Mouse (Mus musculus) testis, adult 2 months (tissue): ENCODE data around the gene Scarb2.

ENCODE experiments used
- CTCF ChIP-seq: fragments of 200-500 bp; IDR thresholded peaks from 2 replicates; pipeline ENCODE4 v1.5.1; 2012; ENCODE audit warnings: low read depth, mild to moderate bottlenecking, inconsistent platforms, low read length, moderate library complexity; ENCODE audit not compliant: control insufficient read depth, insufficient read depth, insufficient replicate concordance
- POLR2A ChIP-seq: fragments of 200-500 bp; IDR thresholded peaks from 2 replicates; pipeline ENCODE4 v1.6.1; 2012; ENCODE audit warnings: low read depth, mild to moderate bottlenecking, inconsistent platforms, low read length, moderate library complexity; ENCODE audit not compliant: control insufficient read depth

DNA sequence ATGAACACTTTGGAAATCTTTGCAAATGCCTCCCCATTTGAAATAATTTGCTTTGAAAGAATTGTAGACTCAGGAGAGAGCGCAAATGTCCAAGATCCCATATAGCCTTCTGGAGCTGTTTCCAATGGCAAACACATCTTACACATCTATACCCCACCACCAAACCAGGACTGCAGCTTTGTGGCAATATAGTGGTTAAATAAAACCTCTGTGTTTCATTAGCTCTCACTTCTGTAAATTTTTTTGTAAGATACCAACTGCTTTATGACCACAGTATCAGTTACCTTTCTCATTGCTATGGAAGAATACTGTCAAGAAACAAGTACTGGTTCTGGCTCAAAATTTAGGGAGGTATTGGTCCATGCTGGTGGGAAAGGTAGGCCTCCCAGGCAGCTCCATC lies 49.3 kb upstream of the Scarb2 start:
- TF ChIP-seq POLR2A: no peak
- TF ChIP-seq CTCF: no peak
